Mouse (Mus musculus) common myeloid progenitor, adult 5-6 weeks (primary cell): ENCODE measurements around the gene Ints6l. TPM values are rescaled to one million over a fixed set of nuclear protein-coding genes. Genes with fewer than 3 reads are reported as not detected.
"Not testable (repeated sequence)": the region's sequence is repeated elsewhere in the genome, so short reads cannot be mapped to it uniquely, and the experiment has no call there.

Source experiments
- ATAC-seq: replicated peaks from 2 replicates; pipeline ENCODE4 v1.8.0; 2016; ENCODE audit warnings: low read depth, mild to moderate bottlenecking, moderate TSS enrichment, inconsistent platforms; ENCODE audit not compliant: poor library complexity, severe bottlenecking
- total RNA-seq: library from RNA; stranded (forward); fragments of 200-1000, 187-1606 nt; gene quantifications from 2 replicates; pipeline ENCODE4 v1.2.3, GENCODE M21; 2017

The Ints6l gene
- total RNA-seq, 1 experiment from 2014 or later = 71.6 TPM

DNA sequence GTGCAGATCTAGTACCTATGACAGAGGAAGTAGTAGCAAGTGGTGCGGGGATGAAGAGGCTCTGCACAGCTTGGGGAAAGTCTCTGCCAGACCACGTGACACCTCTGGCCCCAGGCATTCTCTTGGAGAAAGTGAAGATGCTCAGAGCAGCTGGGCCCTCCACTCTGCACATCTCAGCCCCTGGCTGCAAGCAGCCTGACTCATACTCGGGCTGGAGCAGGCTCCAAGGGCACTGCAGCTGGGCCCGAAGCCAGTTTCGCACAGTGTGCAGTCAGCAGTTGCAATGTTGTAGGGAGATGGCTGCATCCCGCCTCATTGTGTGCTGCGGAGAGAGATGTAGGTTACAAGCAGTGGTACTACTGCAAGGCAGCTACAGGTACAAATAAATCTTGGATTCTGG, 42.6 kb downstream of the Ints6l start:
- no peak for ATAC-seq

DNA sequence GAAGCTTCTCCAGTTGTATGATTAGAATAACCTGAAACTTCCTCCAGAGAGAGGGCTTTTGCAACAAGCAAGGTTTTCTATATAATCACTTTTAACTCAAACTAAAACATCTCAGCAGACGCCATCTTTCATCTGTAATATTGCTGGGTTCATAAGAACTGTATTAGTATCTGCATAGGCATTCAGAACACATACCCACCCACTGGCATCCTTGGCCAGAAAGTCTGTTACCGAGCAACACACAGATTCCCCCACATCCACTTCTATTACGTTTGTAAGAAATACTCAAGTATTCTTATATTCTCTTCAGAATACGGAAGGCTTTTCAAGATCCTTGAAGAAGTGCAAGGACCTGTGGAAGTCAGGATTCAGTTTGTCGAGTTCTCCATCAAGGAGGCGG, 69.8 kb downstream of the Ints6l start, which contains the start of gene Gm10477:
TSS of gene Gm10477 (plus strand) at position 301 of the 400 bp plus-strand sequence.
- ATAC-seq = not testable (repeated sequence)

DNA sequence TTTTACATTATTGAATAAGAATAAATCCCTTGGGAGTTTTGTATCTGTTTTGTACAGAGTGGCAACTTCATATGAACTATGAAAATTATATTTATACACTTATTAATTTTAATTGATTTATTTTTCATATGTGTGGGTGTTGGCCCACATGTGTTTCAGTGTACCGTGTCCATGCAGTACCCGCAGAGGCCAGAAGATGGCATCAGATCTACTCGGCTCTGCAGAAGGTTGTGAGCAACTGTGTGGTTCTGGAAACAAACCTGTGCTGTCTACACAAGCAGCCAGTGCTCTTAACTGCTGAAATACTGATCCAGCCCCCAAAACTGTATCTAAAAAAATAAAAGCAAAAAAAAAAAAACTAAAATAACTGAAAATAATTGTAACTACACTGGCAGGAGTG, 76.6 kb downstream of the Ints6l start:
- peak; percentile 79 for ATAC-seq

DNA sequence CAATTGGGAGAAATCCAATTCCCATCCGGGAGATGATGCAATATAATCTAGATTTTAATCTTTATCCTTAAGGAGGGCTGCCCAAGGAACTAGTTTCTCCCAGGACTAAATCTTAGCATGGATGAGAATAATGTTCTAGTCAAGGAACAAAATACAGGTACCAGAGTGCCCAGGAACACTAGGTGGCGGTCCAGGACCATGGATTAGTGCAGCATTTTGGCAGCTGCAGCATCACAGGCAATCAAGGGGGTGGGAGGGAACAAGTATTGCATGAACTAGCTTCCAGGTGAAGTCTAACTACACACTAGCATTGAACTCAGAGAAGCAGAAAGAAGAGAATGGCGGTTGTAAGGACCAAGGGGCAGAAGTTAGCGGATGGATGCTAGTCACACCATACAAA, 82.5 kb downstream of the Ints6l start:
- ATAC-seq = no peak

DNA sequence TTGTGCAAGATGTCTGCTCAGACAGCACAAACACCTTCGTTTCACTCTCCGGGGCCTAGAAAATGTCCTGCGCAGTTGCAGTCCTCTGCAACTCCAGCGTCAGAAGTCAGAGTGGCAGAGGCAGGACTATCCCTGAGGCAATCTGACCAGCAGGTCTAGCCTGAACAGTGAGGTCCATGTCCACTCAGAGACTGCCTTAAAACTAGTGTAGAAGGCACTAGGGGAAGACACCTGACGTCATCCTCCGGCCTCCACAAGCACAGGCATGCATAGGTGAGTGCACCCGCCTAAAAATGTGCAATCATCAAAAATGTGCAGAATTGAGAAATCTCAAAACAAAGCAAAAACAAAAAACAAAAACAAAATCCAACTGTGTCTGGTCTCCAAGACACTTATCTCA, 94.8 kb downstream of the Ints6l start, which contains the start of gene Gm648:
TSS of gene Gm648 (minus strand) at position 101 of the 400 bp plus-strand sequence.
- no peak for ATAC-seq

DNA sequence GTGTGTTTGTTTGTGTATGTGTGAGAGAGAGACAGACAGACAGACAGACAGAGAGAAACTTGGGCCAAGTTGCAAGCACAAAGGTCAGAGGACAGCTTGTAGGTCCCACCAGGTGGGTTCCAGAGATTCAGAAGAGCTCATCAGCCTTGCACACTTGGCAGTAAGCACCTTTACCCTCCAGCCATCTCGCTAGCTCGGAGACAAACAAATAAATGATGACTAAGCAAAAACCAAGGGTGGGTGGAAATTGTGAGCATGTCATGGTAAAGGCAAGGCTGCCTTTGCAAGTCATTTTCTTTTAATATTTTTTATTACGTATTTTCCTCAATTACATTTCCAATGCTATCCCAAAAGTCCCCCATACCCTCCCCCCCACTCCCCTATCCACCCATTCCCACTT, 98.9 kb downstream of the Ints6l start:
- no peak for ATAC-seq

Other genes with a start within 250 kb of the Ints6l start
- gene Gm773, start 242.0 kb upstream of the Ints6l start, total RNA-seq = not detected in 2 replicates
- gene Zfp449, start 108.5 kb upstream of the Ints6l start, total RNA-seq = 2.4 and 3.1 TPM in 2 replicates
- gene Smim10l2a, start 80.3 kb upstream of the Ints6l start, total RNA-seq = 2.6 and 2.8 TPM in 2 replicates
- 111 and 209 TPM in 2 replicates for gene Gm2174, start 6.9 kb upstream of the Ints6l start, total RNA-seq
- gene Gm10477, start 69.9 kb downstream of the Ints6l start, total RNA-seq = not detected in 2 replicates
- not detected in 2 replicates for gene Gm648, start 94.7 kb downstream of the Ints6l start, total RNA-seq
- 26.9 and 29.2 TPM in 2 replicates for gene Mmgt1, start 143.2 kb downstream of the Ints6l start, total RNA-seq
- gene Slc9a6, start 154.9 kb downstream of the Ints6l start, total RNA-seq = 5.3 and 12.1 TPM in 2 replicates